Mouse (Mus musculus) left cerebral cortex, postnatal 10 days (tissue): ENCODE results near the gene Eif2ak3. TPM values are rescaled to one million over a fixed set of nuclear protein-coding genes. Genes with fewer than 3 reads are reported as not detected.

Experiments
- DNase-seq, 2 experiments: peaks; one replicate each; pipeline ENCODE4 v3.0.0; 2021 to 2022; ENCODE audit warnings: low spot score in 2 of 2, mixed read lengths in 1 of 2; ENCODE audit errors: extremely low spot score in 1 of 2
- intact Hi-C: fragments of 180-260 bp; cut with DNase I; formaldehyde crosslinking; loops from one replicate; pipeline ENCODE4 v1.15.1; 2025
- total RNA-seq, 2 experiments: library from RNA; stranded (reverse); gene quantifications; 2 replicates each; pipeline ENCODE4 v1.2.3; 2021

The Eif2ak3 gene
- total RNA-seq, 2 experiments from 2014 or later: 17.8 to 20.2 TPM

- intact Hi-C loops: no loop called here
- peak; percentile 57 to 68 for DNase-seq
These were observed 20.0 kb upstream of the Eif2ak3 start for GRCm38 (mm10) chr6:70824085-70824986.

DNA sequence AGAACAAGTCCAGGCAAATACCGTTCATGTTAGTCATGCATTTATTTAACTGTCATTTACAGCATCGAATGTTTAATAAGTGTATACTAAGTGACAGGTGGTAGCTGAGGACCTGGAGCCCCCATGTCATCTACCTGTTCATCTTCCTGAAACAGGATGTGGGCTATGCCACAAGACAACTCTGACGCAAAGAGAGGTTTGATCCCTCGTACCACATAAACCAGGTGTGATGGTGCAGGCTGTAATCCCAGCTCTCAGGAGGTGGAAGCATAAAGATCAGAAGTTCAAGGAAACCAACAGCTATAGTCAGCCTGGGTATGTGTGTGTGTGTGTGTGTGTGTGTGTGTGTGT is 19.4 kb upstream of the Eif2ak3 start:
- intact Hi-C loops: no loop called here
- DNase-seq: no peak

- intact Hi-C loops: no loop called here
- no peak for DNase-seq
These were observed 14.9 kb upstream of the Eif2ak3 start for GRCm38 (mm10) chr6:70829451-70829850.

DNA sequence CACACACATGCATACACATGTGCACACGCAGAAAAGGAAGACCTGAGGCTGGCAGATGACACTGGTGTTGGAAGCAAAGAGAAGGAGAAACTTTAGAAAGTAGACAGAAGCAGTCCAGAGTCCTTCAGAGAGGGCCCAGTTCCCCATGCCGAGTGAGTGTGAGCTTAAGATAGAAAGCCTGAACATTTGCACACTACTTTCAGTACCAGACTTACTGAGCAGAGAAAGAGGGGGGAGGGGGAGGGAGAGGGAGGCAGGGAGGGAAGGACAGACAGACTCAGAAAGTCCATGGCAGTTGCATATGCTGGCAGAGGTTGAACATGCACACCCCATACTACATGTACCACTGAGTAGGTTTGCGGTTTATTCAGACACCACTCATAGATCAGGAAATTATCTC is 13.8 kb upstream of the Eif2ak3 start:
- DNase-seq: no peak
- intact Hi-C loops: no loop called here

DNA sequence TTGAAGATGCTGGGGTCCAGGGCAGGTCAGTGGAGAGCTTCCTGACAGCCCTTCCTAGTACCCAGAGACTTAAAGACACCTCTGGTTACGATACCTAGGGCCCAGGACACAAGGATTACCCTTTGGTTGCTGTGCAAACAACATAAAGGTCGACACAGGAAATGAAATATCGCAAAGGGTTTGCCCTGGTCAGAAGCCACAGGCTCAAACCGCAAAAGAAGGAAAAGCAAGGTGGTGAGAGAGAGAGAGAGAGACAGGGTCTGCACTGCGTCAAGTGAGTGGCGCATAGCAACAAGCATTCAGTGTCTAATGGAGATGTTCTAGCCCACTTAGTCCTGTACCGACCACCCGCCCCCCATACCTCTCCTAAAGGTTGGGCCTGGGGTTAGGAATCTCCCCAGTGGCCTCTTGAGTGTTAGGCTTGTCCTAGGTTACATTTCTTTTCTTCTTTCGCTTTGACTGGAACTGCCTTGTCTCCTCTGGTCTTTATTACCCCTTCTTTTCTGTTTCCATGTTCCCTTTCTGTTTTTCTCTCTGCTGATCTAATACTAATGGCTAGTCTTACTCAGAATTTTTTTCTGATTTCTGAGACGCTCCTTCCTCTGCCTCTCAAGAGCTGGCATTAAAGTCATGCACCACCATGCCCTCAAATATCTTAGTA is 13.0 kb upstream of the Eif2ak3 start:
- intact Hi-C loops: no loop called here
- DNase-seq: no peak

DNA sequence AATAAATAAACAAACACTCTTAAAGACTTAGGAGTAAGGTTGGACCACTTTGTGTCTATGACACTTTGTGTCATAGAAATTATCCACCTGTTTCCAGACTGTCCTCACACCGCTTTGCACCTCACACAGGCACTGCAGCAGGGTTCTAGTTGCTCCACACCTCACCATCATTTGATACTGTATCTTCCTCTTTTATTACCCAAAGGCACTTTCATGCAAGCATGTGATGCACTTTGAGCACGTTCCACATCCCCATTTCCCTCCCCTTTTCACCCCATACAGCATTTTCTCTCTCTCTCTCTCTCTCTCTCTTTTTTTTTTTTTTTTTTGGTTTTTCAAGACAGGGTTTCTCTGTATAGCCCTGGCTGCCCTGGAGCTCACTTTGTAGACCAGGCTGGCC is 7.0 kb upstream of the Eif2ak3 start:
- intact Hi-C loops: no loop called here
- DNase-seq: no peak

DNA sequence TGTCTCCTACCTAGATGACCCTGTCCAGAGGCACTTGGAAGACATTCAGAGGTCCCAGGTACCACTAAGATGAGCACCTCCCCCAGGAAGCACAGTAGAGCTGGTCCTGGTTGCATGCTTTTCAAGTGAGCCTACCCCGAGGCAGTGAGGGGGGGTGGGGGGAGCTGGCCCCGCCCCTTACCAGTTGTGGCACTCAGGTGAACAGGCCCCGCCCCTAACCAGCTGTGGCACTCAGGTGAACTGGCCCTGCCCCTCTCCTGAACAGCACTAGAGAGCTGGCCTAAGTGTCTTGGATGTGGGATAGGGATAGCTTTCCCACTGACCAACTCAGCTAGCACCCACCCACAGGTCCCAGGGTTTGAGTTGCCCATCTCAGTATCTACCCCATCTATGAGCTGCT is 5.8 kb upstream of the Eif2ak3 start:
- intact Hi-C loops: no loop called here
- DNase-seq: no peak

GRCm38 (mm10) chr6:70840281-70840680 is 4.0 kb upstream of the Eif2ak3 start:
- intact Hi-C loops: no loop called here
- no peak for DNase-seq

DNA sequence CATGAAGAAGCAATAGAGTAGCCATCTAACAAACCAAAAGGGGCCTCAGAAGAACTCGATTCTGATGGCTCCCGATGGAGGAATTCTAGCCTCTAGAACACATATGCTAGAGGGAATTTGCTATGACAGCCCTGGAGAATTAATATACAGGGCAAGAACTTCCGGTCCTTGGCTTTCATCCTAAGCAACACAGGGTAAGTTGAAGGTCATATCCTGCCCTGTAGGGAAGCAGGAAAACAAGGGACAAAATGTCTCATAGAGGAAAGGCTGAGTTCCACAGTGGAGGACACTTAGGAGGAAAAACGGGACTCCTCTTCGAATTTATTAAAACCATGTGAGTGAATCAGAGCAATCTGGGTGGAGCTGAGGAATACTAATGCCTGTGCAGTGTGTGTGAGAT is 1.3 kb upstream of the Eif2ak3 start:
- DNase-seq: no peak
- intact Hi-C loops: no loop called here

GRCm38 (mm10) chr6:70844896-70845646 is 756 bp downstream of the Eif2ak3 start:
- no peak for DNase-seq
- intact Hi-C loops: no loop called here

GRCm38 (mm10) chr6:70847386-70847785 is 3.1 kb downstream of the Eif2ak3 start:
- DNase-seq: no peak
- intact Hi-C loops: no loop called here

DNA sequence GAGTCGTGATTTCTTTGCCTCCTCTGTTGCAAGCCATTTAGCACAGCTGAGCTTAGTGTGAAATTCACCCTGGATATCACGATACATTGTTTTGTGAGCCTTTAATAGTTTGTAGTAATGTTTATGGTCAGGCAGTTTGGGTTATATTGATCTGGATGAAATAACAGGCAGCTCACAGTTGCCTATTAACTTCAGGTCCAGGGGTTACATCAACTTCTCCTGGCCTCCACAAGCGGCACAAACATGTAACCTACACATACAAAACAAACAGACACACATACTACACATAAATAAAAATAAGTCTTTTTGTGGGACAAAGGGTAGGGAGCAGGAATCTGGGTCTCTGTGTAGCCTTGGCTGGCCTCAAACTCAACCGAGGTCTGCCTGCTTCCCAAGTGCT is 9.1 kb downstream of the Eif2ak3 start:
- intact Hi-C loops: no loop called here
- DNase-seq: no peak

DNA sequence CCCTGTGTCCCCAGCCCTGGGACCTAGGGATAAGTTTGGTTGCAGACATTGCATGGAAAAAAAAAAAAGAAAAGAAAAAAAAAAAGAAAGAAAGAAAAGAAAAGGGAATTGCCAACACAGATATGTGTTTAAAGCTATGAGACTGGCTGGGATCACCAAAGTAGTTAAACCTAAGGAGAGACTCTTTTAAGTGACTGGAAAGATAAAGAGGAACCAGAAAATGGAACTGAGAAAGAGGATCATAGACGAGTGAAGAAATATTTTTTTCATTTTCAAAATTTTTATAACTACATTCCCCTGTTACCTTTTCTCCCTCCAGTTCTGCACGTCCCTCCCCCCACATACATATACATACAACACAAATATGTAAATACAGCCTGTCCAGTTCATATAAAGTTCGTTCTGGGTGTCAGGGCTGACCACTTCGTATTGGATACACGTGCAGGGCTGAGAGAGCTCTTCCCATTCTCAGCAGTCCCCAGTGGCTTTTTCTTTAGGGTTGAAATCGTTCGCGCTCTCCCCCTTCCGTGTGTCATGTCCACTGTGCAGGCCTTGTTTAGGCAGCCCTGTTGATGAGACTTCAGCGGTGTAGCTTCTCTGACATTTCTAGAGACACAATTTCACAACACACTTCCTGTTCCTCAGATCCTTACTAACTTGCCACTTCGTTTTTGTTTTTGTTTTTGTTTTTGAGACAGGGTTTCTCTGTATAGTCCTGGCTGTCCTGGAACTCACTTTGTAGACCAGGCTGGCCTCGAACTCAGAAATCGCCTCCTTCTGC is 11.4 kb downstream of the Eif2ak3 start:
- intact Hi-C loops: no loop called here
- DNase-seq: no peak

- no peak for DNase-seq
- intact Hi-C loops: no loop called here
These were observed 18.4 kb downstream of the Eif2ak3 start for GRCm38 (mm10) chr6:70862726-70863125.

DNA sequence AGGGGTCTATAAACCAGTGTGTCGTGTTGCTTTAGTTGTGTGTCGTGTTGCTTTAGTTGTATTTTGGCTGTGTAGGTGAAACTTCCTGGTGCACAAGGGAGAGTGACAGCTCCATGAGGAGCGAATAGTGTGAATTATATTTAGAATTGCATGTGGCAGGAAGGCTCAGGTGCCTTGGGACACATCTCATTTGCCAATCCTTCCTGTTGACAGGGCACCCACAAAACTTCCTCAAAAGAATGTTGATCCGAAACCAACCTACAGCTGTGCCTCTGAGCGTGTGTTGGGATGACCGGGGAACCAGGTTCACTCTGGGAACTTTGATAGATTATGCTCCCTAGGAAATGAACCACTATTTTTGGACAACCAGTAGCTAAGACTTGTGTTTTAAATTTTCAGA is 20.0 kb downstream of the Eif2ak3 start:
- DNase-seq: no peak
- intact Hi-C loops: no loop called here

GRCm38 (mm10) chr6:70866761-70867160 is 22.4 kb downstream of the Eif2ak3 start:
- intact Hi-C loops: no loop called here
- DNase-seq: no peak

- no peak for DNase-seq
- intact Hi-C loops: no loop called here
These were observed 23.0 kb downstream of the Eif2ak3 start for GRCm38 (mm10) chr6:70867297-70867696.

DNA sequence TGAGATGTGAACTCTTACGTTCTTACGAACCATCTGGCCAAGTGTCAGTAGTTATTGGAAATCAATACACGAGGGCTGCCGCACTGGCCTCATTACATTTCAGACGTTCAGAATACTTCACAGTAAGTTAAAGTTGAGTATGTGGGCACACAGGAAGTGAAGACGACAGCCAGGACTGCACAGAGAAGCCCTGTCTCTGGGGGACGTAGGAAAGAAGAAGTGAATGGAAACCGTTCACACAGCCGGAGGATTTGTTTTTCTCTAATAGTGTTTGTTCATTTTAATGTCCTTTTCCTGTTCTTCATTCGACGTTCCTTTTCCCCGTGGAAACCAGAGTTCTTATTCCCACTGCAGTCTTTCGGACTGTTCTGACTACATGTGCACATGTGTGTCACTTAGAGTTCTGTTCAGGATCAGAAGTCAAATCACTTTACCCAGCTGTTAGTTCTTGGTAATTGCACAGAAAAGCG is 27.2 kb downstream of the Eif2ak3 start:
- DNase-seq: no peak
- intact Hi-C loops: no loop called here

GRCm38 (mm10) chr6:70872128-70872527 is 27.8 kb downstream of the Eif2ak3 start:
- peak; percentile 33 to 36 for DNase-seq
- intact Hi-C loops: no loop called here
